Mouse (Mus musculus): ENCODE results near the gene Ranbp10. TPM values are rescaled to one million over a fixed set of nuclear protein-coding genes. Genes with fewer than 3 reads are reported as not detected.

The Ranbp10 gene
- polyA plus RNA-seq, 1 experiment = 24.4 TPM

DNA sequence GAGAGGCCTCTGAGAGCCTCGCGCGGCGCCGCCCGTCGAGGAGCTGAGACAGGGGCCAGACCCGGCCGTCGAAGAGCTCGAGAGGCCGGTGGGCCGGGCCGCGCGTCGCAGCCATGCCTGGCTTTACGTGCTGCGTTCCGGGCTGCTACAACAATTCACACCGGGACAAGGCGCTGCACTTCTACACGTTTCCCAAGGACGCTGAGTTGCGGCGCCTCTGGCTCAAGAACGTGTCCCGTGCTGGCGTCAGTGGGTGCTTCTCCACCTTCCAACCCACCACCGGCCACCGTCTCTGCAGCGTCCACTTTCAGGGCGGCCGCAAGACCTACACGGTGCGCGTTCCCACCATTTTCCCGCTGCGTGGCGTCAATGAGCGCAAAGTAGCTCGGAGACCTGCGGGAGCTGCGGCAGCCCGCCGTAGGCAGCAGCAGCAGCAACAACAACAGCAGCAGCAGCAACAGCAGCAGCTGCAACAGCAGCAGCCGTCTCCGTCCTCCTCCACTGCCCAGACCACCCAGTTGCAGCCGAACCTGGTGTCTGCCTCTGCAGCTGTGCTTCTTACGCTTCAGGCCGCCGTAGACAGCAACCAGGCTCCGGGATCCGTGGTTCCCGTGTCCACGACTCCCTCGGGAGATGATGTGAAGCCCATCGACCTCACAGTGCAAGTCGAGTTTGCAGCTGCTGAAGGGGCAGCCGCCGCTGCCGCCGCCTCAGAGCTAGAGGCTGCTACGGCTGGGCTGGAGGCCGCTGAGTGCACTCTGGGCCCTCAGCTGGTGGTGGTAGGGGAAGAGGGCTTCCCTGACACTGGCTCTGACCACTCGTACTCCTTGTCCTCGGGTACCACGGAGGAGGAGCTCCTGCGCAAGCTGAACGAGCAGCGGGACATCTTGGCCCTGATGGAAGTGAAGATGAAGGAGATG is 28.4 kb upstream of the Ranbp10 start:
- Histone ChIP-seq H3K4me3 (replicated peaks) (peak overlapping the region; percentile 90), H3K9me3 (ENCODE audit: control insufficient read depth, low read length) (no peaks in the 10 kb centered on the region), H3K4me1 (ENCODE audit: control insufficient read depth) (peaks cover 65% of the 10 kb centered on the region), H3K27me3 (ENCODE audit: control insufficient read depth) (no peaks in the 10 kb centered on the region), H3K36me3 (ENCODE audit: control insufficient read depth) (peaks cover 25% of the 10 kb centered on the region)
- TF ChIP-seq GATA1 (IDR thresholded peaks at IDR 0.05; ENCODE audit: low read length) = no peak
- no peak for TF ChIP-seq TAL1 (IDR thresholded peaks at IDR 0.05; ENCODE audit: low read length)

DNA sequence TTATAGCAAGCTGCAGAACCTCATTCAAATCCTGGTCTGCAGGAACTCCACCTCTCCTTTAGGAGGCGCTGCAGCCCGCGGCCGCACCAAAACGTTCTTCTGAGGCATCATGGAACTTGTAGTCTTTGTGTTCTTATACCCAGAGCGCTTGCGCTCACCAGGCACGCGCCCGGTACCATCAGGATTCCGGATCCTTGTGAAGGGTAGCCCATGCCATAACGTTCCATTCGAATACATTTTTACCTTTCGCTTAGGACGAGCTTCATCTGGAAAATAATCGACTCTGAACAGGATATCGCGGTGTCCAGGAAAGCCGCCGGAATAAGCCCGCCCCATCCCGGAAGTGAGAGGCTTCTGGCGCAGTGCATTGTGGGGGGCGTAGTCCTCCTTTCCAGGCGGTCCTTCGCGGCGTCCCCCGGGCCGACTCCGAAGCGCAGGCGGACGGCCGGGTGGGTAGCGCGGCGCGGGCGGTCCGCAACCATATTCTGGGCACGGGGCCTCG is 27.6 kb upstream of the Ranbp10 start, which contains the start of gene Thap11:
TSS of gene Thap11 (plus strand) at position 418 of the 502 bp plus-strand sequence.
- H3K27me3 ChIP-seq (ENCODE audit: control insufficient read depth) = no peaks in the 10 kb centered on the region
- no peak for TF ChIP-seq GATA1 (IDR thresholded peaks at IDR 0.05; ENCODE audit: low read length)
- no peaks in the 10 kb centered on the region for H3K9me3 ChIP-seq (ENCODE audit: control insufficient read depth, low read length)

GRCm38 (mm10) chr8:105854303-105854702 is 27.2 kb upstream of the Ranbp10 start:
- Histone ChIP-seq H3K4me1 (ENCODE audit: control insufficient read depth) (peaks cover 66% of the 10 kb centered on the region), H3K27me3 (ENCODE audit: control insufficient read depth) (no peaks in the 10 kb centered on the region), H3K4me3 (replicated peaks) (peak overlapping the region; percentile 90), H3K36me3 (ENCODE audit: control insufficient read depth) (peaks cover 36% of the 10 kb centered on the region), H3K9me3 (ENCODE audit: control insufficient read depth, low read length) (no peaks in the 10 kb centered on the region)
- TF ChIP-seq TAL1 (IDR thresholded peaks at IDR 0.05; ENCODE audit: low read length) (no peak), GATA1 (IDR thresholded peaks at IDR 0.05; ENCODE audit: low read length) (no peak)

More for the DNA sequence above, 27.6 kb upstream of the Ranbp10 start, which contains the start of gene Thap11:
- H3K36me3 ChIP-seq (ENCODE audit: control insufficient read depth) = peaks cover 32% of the 10 kb centered on the region
- peaks cover 66% of the 10 kb centered on the region for H3K4me1 ChIP-seq (ENCODE audit: control insufficient read depth)
- H3K4me3 ChIP-seq (replicated peaks) = peak within 1 kb of the TSS; percentile 90

DNA sequence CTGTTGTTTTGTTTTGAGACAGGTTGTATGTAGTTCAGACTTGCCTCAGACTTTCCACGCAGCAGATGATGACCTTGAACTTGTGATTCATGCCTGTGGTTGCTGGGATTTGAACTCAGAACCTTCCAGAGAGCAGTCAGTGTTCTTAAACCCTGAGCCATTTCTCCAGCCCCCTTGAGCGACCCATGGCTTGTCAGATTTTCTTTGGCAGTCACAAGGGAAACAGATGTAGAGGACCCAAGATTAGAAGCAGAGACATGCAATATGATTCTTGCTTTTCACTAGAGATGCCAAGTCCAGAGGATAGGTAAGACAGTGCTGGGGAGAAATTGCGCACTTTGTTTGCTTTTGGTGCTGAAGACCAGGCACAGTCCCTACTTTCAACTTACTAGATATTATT is 26.0 kb upstream of the Ranbp10 start, which contains the start of gene Cenpt:
TSS of gene Cenpt (minus strand) at position 101 of the 400 bp plus-strand sequence.
- Histone ChIP-seq H3K27me3 (ENCODE audit: control insufficient read depth) (no peaks in the 10 kb centered on the region), H3K4me1 (ENCODE audit: control insufficient read depth) (peaks cover 63% of the 10 kb centered on the region), H3K36me3 (ENCODE audit: control insufficient read depth) (peaks cover 39% of the 10 kb centered on the region), H3K9me3 (ENCODE audit: control insufficient read depth, low read length) (no peaks in the 10 kb centered on the region), H3K4me3 (replicated peaks) (peak within 1 kb of the TSS; percentile 70)
- TF ChIP-seq GATA1 (IDR thresholded peaks at IDR 0.05; ENCODE audit: low read length) (no peak), TAL1 (IDR thresholded peaks at IDR 0.05; ENCODE audit: low read length) (no peak)

- Histone ChIP-seq H3K4me3 (replicated peaks) (peak overlapping the region; percentile 70), H3K27me3 (ENCODE audit: control insufficient read depth) (no peaks in the 10 kb centered on the region), H3K36me3 (ENCODE audit: control insufficient read depth) (peaks cover 40% of the 10 kb centered on the region), H3K9me3 (ENCODE audit: control insufficient read depth, low read length) (no peaks in the 10 kb centered on the region), H3K4me1 (ENCODE audit: control insufficient read depth) (peaks cover 56% of the 10 kb centered on the region)
- TF ChIP-seq TAL1 (IDR thresholded peaks at IDR 0.05; ENCODE audit: low read length) (no peak), GATA1 (IDR thresholded peaks at IDR 0.05; ENCODE audit: low read length) (no peak)
These were observed 25.1 kb upstream of the Ranbp10 start for GRCm38 (mm10) chr8:105852146-105852729.

- H3K4me1 ChIP-seq (ENCODE audit: control insufficient read depth) = peaks cover 56% of the 10 kb centered on the region
- peak overlapping the region; percentile 70 for H3K4me3 ChIP-seq (replicated peaks)
- H3K27me3 ChIP-seq (ENCODE audit: control insufficient read depth) = no peaks in the 10 kb centered on the region
- H3K36me3 ChIP-seq (ENCODE audit: control insufficient read depth) = peaks cover 43% of the 10 kb centered on the region
- no peaks in the 10 kb centered on the region for H3K9me3 ChIP-seq (ENCODE audit: control insufficient read depth, low read length)
- TF ChIP-seq GATA1 (IDR thresholded peaks at IDR 0.05; ENCODE audit: low read length) (no peak), TAL1 (IDR thresholded peaks at IDR 0.05; ENCODE audit: low read length) (no peak)
These were observed 24.5 kb upstream of the Ranbp10 start for GRCm38 (mm10) chr8:105851651-105852143.

GRCm38 (mm10) chr8:105850611-105851010 is 23.5 kb upstream of the Ranbp10 start:
- Histone ChIP-seq H3K27me3 (ENCODE audit: control insufficient read depth) (no peaks in the 10 kb centered on the region), H3K4me1 (ENCODE audit: control insufficient read depth) (peaks cover 50% of the 10 kb centered on the region), H3K36me3 (ENCODE audit: control insufficient read depth) (peaks cover 50% of the 10 kb centered on the region), H3K4me3 (replicated peaks) (peak overlapping the region; percentile 70), H3K9me3 (ENCODE audit: control insufficient read depth, low read length) (no peaks in the 10 kb centered on the region)
- TF ChIP-seq GATA1 (IDR thresholded peaks at IDR 0.05; ENCODE audit: low read length) (no peak), TAL1 (IDR thresholded peaks at IDR 0.05; ENCODE audit: low read length) (no peak)

GRCm38 (mm10) chr8:105850014-105850413 is 22.9 kb upstream of the Ranbp10 start:
- TF ChIP-seq GATA1 (IDR thresholded peaks at IDR 0.05; ENCODE audit: low read length) (no peak), TAL1 (IDR thresholded peaks at IDR 0.05; ENCODE audit: low read length) (no peak)
- Histone ChIP-seq H3K4me1 (ENCODE audit: control insufficient read depth) (peaks cover 45% of the 10 kb centered on the region), H3K9me3 (ENCODE audit: control insufficient read depth, low read length) (no peaks in the 10 kb centered on the region), H3K4me3 (replicated peaks) (peak overlapping the region; percentile 70), H3K36me3 (ENCODE audit: control insufficient read depth) (peaks cover 56% of the 10 kb centered on the region), H3K27me3 (ENCODE audit: control insufficient read depth) (no peaks in the 10 kb centered on the region)

DNA sequence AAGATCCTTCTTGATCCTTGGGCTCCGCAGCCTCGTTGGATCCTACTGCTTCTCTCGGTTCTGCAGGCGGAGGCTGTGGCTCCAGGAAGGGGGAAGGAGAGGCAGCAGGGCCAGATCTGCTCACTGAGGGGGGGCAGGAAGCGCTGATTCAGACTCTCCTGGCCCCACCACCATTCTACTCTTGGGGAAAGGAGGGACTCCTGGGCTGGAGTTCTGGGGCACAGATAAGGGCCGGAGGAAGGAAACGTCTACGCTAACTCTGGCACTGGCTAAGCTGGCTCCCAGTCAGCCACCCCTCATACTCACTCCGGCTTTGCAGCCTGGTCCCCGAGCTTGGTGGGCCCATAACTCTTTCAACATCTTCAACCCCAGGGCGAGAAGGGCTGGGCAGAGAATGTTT is 19.5 kb upstream of the Ranbp10 start:
- TF ChIP-seq TAL1 (IDR thresholded peaks at IDR 0.05; ENCODE audit: low read length) (no peak), GATA1 (IDR thresholded peaks at IDR 0.05; ENCODE audit: low read length) (no peak)
- no peaks in the 10 kb centered on the region for H3K9me3 ChIP-seq (ENCODE audit: control insufficient read depth, low read length)
- H3K36me3 ChIP-seq (ENCODE audit: control insufficient read depth) = peaks cover 84% of the 10 kb centered on the region
- H3K27me3 ChIP-seq (ENCODE audit: control insufficient read depth) = no peaks in the 10 kb centered on the region
- H3K4me1 ChIP-seq (ENCODE audit: control insufficient read depth) = peaks cover 38% of the 10 kb centered on the region
- no peak overlapping the region for H3K4me3 ChIP-seq (replicated peaks)

All from erythroblast, embryonic 14.5 days (primary cell).